Mouse (Mus musculus) MEL (cell line): Measurements from ENCODE around the gene Atp6v0a4. TPM values are rescaled to one million over a fixed set of nuclear protein-coding genes. Genes with fewer than 3 reads are reported as not detected.

Source experiments
- DNase-seq: peaks from one replicate; pipeline ENCODE4 v3.0.0; 2011; ENCODE audit warnings: low read depth, low spot score
- H3K27ac ChIP-seq: 2 replicates; pipeline ENCODE4 v1.5.1; 2012; ENCODE audit warnings: low read depth, mild to moderate bottlenecking, control low read depth, low read length, moderate library complexity; ENCODE audit not compliant: control insufficient read depth
- H3K27me3 ChIP-seq, 2 experiments: fragments of 150-350 bp in 1 of 2; sonication (generic) in 1 of 2; 2 replicates each; pipeline ENCODE4 v1.6.1; 2012; ENCODE audit warnings: low read length in 2 of 2, mild to moderate bottlenecking in 2 of 2, improper control_type of control experiment in 1 of 2, moderate library complexity in 1 of 2; ENCODE audit not compliant: insufficient read depth in 2 of 2, control insufficient read depth in 1 of 2
- H3K36me3 ChIP-seq, 2 experiments: 2 replicates each; pipeline ENCODE4 v1.6.1; 2012 to 2014; ENCODE audit warnings: low read length in 2 of 2, improper control_type of control experiment in 1 of 2, inconsistent platforms in 1 of 2, mild to moderate bottlenecking in 1 of 2; ENCODE audit not compliant: insufficient read depth in 2 of 2, control insufficient read depth in 1 of 2
- H3K4me1 ChIP-seq, 2 experiments: fragments of 150-350 bp in 1 of 2; sonication (generic) in 1 of 2; 2 replicates each; pipeline ENCODE4 v1.6.1; 2012; ENCODE audit warnings: low read length in 2 of 2, improper control_type of control experiment in 1 of 2, mild to moderate bottlenecking in 1 of 2; ENCODE audit not compliant: insufficient read depth in 2 of 2, control insufficient read depth in 1 of 2
- H3K4me3 ChIP-seq, 2 experiments: fragments of 150-350 bp in 1 of 2; sonication (generic) in 1 of 2; 2 replicates each; pipeline ENCODE4 v1.5.1; 2012; ENCODE audit warnings: low read depth in 2 of 2, low read length in 2 of 2, mild to moderate bottlenecking in 2 of 2, moderate library complexity in 2 of 2, control low read depth in 1 of 2, improper control_type of control experiment in 1 of 2; ENCODE audit not compliant: control insufficient read depth in 1 of 2, insufficient read depth in 1 of 2
- H3K79me2 ChIP-seq: 2 replicates; pipeline ENCODE4 v1.6.1; 2012; ENCODE audit warnings: mild to moderate bottlenecking, low read length, moderate library complexity; ENCODE audit not compliant: control insufficient read depth, poor library complexity, insufficient read depth
- H3K9ac ChIP-seq: 2 replicates; pipeline ENCODE4 v1.6.1; 2012; ENCODE audit warnings: low read depth, mild to moderate bottlenecking, control low read depth, low read length, moderate library complexity; ENCODE audit not compliant: control insufficient read depth, poor library complexity, severe bottlenecking
- H3K9me3 ChIP-seq: fragments of 150-350 bp; sonication (generic); replicated peaks from 2 replicates; pipeline ENCODE4 v1.6.1; 2012; ENCODE audit warnings: mild to moderate bottlenecking, low read length, improper control_type of control experiment, moderate library complexity; ENCODE audit not compliant: insufficient read depth
- BHLHE40 ChIP-seq: IDR thresholded peaks from 2 replicates; pipeline ENCODE4 v1.6.1; 2012; ENCODE audit warnings: low read depth, mild to moderate bottlenecking, inconsistent platforms, low read length, improper control_type of control experiment, borderline replicate concordance
- CHD1 ChIP-seq: IDR thresholded peaks from 2 replicates; pipeline ENCODE4 v1.6.1; 2012; ENCODE audit warnings: low read depth, mild to moderate bottlenecking, inconsistent platforms, low read length, improper control_type of control experiment
- CTCF ChIP-seq, 3 experiments: IDR thresholded peaks in 2 of 3; conservative IDR thresholded peaks in 1 of 3; 2 replicates each; pipeline ENCODE4 v1.5.1; 2011 to 2012; ENCODE audit warnings: low read length in 3 of 3, low read depth in 2 of 3, mild to moderate bottlenecking in 2 of 3, improper control_type of control experiment in 1 of 3, inconsistent platforms in 1 of 3, mixed read lengths in 1 of 3, moderate library complexity in 1 of 3; ENCODE audit not compliant: control insufficient read depth in 1 of 3, insufficient read depth in 1 of 3, poor library complexity in 1 of 3, severe bottlenecking in 1 of 3
- E2F4 ChIP-seq: IDR thresholded peaks from 2 replicates; pipeline ENCODE4 v1.6.1; 2011; ENCODE audit warnings: low read depth, low read length, improper control_type of control experiment, borderline replicate concordance
- ELF1 ChIP-seq: IDR thresholded peaks from 2 replicates; pipeline ENCODE4 v1.6.1; 2014; ENCODE audit warnings: low read depth, mild to moderate bottlenecking, inconsistent platforms, low read length, improper control_type of control experiment, moderate library complexity
- EP300 ChIP-seq, 2 experiments: IDR thresholded peaks; 2 replicates each; pipeline ENCODE4 v1.6.1; 2011; ENCODE audit warnings: improper control_type of control experiment in 2 of 2, low read length in 2 of 2, low read depth in 1 of 2, mild to moderate bottlenecking in 1 of 2
- ETS1 ChIP-seq: IDR thresholded peaks from 2 replicates; pipeline ENCODE4 v1.6.1; 2012; ENCODE audit warnings: low read depth, mild to moderate bottlenecking, inconsistent platforms, low read length, improper control_type of control experiment, moderate library complexity
- GABPA ChIP-seq: IDR thresholded peaks from 2 replicates; pipeline ENCODE4 v1.6.1; 2012; ENCODE audit warnings: low read depth, mild to moderate bottlenecking, inconsistent platforms, low read length, improper control_type of control experiment, moderate library complexity
- GATA1 ChIP-seq: IDR thresholded peaks from 2 replicates; pipeline ENCODE4 v1.6.1; 2011; ENCODE audit warnings: low read depth, low read length, improper control_type of control experiment
- KAT2A ChIP-seq: conservative IDR thresholded peaks from 2 replicates; pipeline ENCODE4 v1.6.1; 2012; ENCODE audit warnings: low read depth, low read length, improper control_type of control experiment, inconsistent platforms
- MAFK ChIP-seq: IDR thresholded peaks from 2 replicates; pipeline ENCODE4 v1.6.1; 2011; ENCODE audit warnings: low read depth, mild to moderate bottlenecking, low read length, improper control_type of control experiment, borderline replicate concordance
- MAZ ChIP-seq: IDR thresholded peaks from 2 replicates; pipeline ENCODE4 v1.6.1; 2012; ENCODE audit warnings: low read depth, mild to moderate bottlenecking, inconsistent platforms, low read length, improper control_type of control experiment
- MYB ChIP-seq: IDR thresholded peaks from 2 replicates; pipeline ENCODE4 v1.6.1; 2011; ENCODE audit warnings: mild to moderate bottlenecking, low read depth, low read length, improper control_type of control experiment
- NELFE ChIP-seq: IDR thresholded peaks from 2 replicates; pipeline ENCODE4 v1.6.1; 2011; ENCODE audit warnings: low read depth, low read length, improper control_type of control experiment
- POLR2AphosphoS2 ChIP-seq: IDR thresholded peaks from 2 replicates; pipeline ENCODE4 v1.6.1; 2011; ENCODE audit warnings: low read length, improper control_type of control experiment
- POLR2AphosphoS5 ChIP-seq: IDR thresholded peaks from 2 replicates; pipeline ENCODE4 v1.6.1; 2012; ENCODE audit warnings: low read depth, borderline replicate concordance, mild to moderate bottlenecking, inconsistent platforms, low read length, moderate library complexity, mixed read lengths
- UBTF ChIP-seq: IDR thresholded peaks from 2 replicates; pipeline ENCODE4 v1.6.1; 2012; ENCODE audit warnings: low read depth, mild to moderate bottlenecking, inconsistent platforms, low read length, improper control_type of control experiment, moderate library complexity, borderline replicate concordance; ENCODE audit not compliant: insufficient read depth
- USF2 ChIP-seq, 2 experiments: IDR thresholded peaks; 2 replicates each; pipeline ENCODE4 v1.6.1; 2011 to 2012; ENCODE audit warnings: improper control_type of control experiment in 2 of 2, low read length in 2 of 2, borderline replicate concordance in 1 of 2, inconsistent platforms in 1 of 2, low read depth in 1 of 2, mild to moderate bottlenecking in 1 of 2; ENCODE audit not compliant: insufficient read depth in 1 of 2
- ZC3H11A ChIP-seq: IDR thresholded peaks from 2 replicates; pipeline ENCODE4 v1.6.1; 2012; ENCODE audit warnings: low read depth, mild to moderate bottlenecking, inconsistent platforms, low read length, improper control_type of control experiment
- ZMIZ1 ChIP-seq: IDR thresholded peaks from 2 replicates; pipeline ENCODE4 v1.6.1; 2012; ENCODE audit warnings: low read depth, mild to moderate bottlenecking, inconsistent platforms, low read length, improper control_type of control experiment, moderate library complexity
- polyA plus RNA-seq, 2 experiments: library from polyadenylated mRNA; stranded (reverse) in 1 of 2; unstranded in 1 of 2; fragments of >175 nt in 1 of 2; fragments of >200 nt in 1 of 2; gene quantifications; 2 replicates each; pipeline versions ENCODE4 v1.2.1 to v1.2.4; 2012; ENCODE audit warnings: low replicate concordance in 2 of 2, low read depth in 1 of 2; ENCODE audit not compliant: insufficient read length in 2 of 2, insufficient read depth in 1 of 2, missing spikeins in 1 of 2
- total RNA-seq: library from RNA; depleted of rRNA; stranded (reverse); fragments of 300-350 nt; gene quantifications from 2 replicates; pipeline ENCODE4 v1.2.3, GENCODE M21; 2012

Gene Atp6v0a4
- total and polyA plus RNA-seq, 3 experiments: 0.12 TPM; not detected in 2

DNA sequence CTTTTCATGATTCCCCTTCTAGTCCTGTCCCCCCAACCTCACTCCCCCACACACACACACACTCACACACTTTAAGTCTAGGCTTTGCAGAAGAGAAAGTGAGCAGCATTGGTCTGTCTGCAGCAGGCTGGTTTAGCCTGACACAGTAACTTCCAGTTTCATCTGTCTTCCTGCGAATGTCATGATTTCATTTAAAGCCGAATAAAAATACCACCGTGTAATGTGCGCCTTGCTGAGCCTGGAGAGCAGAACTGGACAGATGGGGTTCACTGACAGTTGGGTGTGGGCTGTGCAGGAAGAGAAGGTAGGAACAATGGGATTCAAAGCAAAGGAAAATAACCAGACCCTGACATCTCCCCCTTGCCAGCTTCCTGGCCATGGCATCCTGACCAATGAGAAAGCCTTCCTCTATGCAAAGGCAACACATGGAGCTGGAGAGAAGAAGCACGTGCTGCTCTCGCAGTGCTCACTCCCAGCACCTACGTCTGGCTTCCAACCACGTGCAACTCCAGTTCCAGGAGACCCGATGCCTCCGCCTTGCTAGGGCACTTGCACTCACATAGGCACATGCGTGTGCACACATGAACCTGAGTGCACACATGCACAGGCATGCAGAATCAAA, 58.8 kb downstream of the Atp6v0a4 start:
- Histone ChIP-seq H3K4me3 (no peak overlapping the region), H3K27ac (no peak overlapping the region), H3K4me1 (no peaks in the 10 kb centered on the region), H3K79me2 (no peaks in the 10 kb centered on the region), H3K9me3 (no peaks in the 10 kb centered on the region), H3K27me3 (no peaks in the 10 kb centered on the region), H3K36me3 (no peaks in the 10 kb centered on the region), H3K9ac (no peak overlapping the region)
- TF ChIP-seq GABPA: no peak
- TF ChIP-seq CTCF (IDR thresholded peaks at IDR 0.05 in 2 of 3, conservative IDR thresholded peaks at IDR 0.05 in 1 of 3; ENCODE audit: control insufficient read depth in 1 of 3, insufficient read depth in 1 of 3, low read depth in 2 of 3, low read length in 3 of 3, poor library complexity in 1 of 3, severe bottlenecking in 1 of 3): no peak
- DNase-seq: no peak

DNA sequence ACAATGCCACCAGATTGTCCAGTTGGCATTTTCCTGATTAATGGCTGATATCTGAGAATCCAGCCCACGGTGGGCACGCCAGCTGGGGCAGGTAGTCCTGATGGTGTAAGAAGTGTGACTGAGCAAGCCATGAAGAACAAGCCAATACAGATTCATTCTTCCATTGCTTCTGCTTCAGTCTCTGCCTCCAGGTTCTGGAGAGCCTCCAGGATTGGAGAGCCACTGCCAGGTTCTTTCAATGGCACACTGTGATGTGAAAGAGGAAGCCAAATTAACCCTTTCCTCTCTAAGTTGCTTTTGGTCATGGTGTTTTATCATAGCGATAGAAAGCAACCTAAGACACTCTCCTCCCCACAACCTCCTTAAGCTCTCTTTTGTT, 59.3 kb downstream of the Atp6v0a4 start:
- Histone ChIP-seq H3K27ac (no peak overlapping the region), H3K9ac (no peak overlapping the region), H3K9me3 (no peaks in the 10 kb centered on the region), H3K4me1 (no peaks in the 10 kb centered on the region), H3K27me3 (no peaks in the 10 kb centered on the region), H3K79me2 (no peaks in the 10 kb centered on the region), H3K4me3 (no peak overlapping the region), H3K36me3 (no peaks in the 10 kb centered on the region)
- DNase-seq: no peak
- no peak for TF ChIP-seq E2F4
- TF ChIP-seq ELF1: no peak
- no peak for TF ChIP-seq NELFE
- TF ChIP-seq MYB: no peak
- no peak for TF ChIP-seq KAT2A

DNA sequence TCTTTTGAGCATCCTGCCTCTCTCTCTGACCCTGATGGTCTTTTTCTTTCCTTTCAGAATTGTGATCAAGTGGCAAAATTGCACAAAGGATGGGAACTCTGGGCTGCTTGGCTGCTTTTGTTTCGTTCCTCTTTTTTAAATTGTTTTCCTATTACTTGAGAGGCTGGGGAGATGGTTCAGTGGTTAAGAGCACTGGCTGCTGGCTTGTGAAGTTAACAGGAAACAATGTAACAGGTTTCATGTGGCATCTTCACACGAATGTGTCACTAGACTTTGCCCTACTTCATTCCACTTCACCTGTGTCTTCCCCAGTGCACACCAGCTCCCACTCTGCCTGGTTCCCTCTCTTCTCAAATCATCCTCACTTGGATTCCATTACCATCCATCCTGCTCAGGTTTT, 59.8 kb downstream of the Atp6v0a4 start:
- TF ChIP-seq MAZ (no peak), BHLHE40 (no peak), MAFK (no peak), MYB (no peak), ZMIZ1 (no peak), UBTF (no peak), EP300 (IDR thresholded peaks at IDR 0.05; ENCODE audit: low read depth in 1 of 2, low read length in 2 of 2) (no peak), CHD1 (no peak), POLR2AphosphoS5 (no peak), USF2 (IDR thresholded peaks at IDR 0.05; ENCODE audit: borderline replicate concordance in 1 of 2, insufficient read depth in 1 of 2, low read depth in 1 of 2, low read length in 2 of 2) (no peak), ETS1 (no peak), POLR2AphosphoS2 (no peak), GATA1 (no peak), ZC3H11A (no peak), GABPA (no peak)
- Histone ChIP-seq H3K79me2 (no peaks in the 10 kb centered on the region), H3K4me3 (no peak overlapping the region), H3K4me1 (no peaks in the 10 kb centered on the region), H3K9ac (no peak overlapping the region), H3K36me3 (no peaks in the 10 kb centered on the region), H3K9me3 (no peaks in the 10 kb centered on the region), H3K27me3 (no peaks in the 10 kb centered on the region), H3K27ac (no peak overlapping the region)
- DNase-seq: no peak
